Mouse (Mus musculus): Measurements from ENCODE around the gene Rock2. TPM values are rescaled to one million over a fixed set of nuclear protein-coding genes. Genes with fewer than 3 reads are reported as not detected.
A peak's percentile ranks its signal among the peaks of the same experiment; 100 is the strongest.

Rock2 gene
- polyA plus RNA-seq, 1 experiment from 2014 or later, result 19.7 TPM

GRCm38 (mm10) chr12:16912600-16912999 lies 17.9 kb downstream of the Rock2 start:
- WGBS, result 91% methylated on average over 3 of the region's 3 CpGs
- ATAC-seq, result no peak

GRCm38 (mm10) chr12:16920186-16920860 lies 25.6 kb downstream of the Rock2 start:
- Histone ChIP-seq H3K9me3 (no peaks in the 10 kb centered on the region), H3K27ac (no peak overlapping the region), H3K4me1 (replicated peaks) (no peaks in the 10 kb centered on the region), H3K9ac (no peak overlapping the region), H3K4me3 (replicated peaks) (no peak overlapping the region), H3K4me2 (replicated peaks) (no peak overlapping the region), H3K36me3 (no peaks in the 10 kb centered on the region), H3K27me3 (replicated peaks) (no peaks in the 10 kb centered on the region)
- ATAC-seq, result peak; percentile 84

More at GRCm38 (mm10) chr12:16912600-16912999, 17.9 kb downstream of the Rock2 start:
- Histone ChIP-seq H3K4me2 (replicated peaks) (no peak overlapping the region), H3K9me3 (no peaks in the 10 kb centered on the region), H3K4me1 (replicated peaks) (no peaks in the 10 kb centered on the region), H3K9ac (no peak overlapping the region), H3K27me3 (replicated peaks) (no peaks in the 10 kb centered on the region), H3K4me3 (replicated peaks) (no peak overlapping the region), H3K36me3 (no peaks in the 10 kb centered on the region), H3K27ac (no peak overlapping the region)

- no peak for ATAC-seq
- WGBS, result 90% methylated on average over 2 of the region's 2 CpGs
- H3K27me3 ChIP-seq (replicated peaks), result no peaks in the 10 kb centered on the region
- H3K4me1 ChIP-seq (replicated peaks), result no peaks in the 10 kb centered on the region
- no peak overlapping the region for H3K27ac ChIP-seq
- H3K9me3 ChIP-seq, result no peaks in the 10 kb centered on the region
- no peak overlapping the region for H3K4me2 ChIP-seq (replicated peaks)
- H3K9ac ChIP-seq, result no peak overlapping the region
- H3K36me3 ChIP-seq, result no peaks in the 10 kb centered on the region
- no peak overlapping the region for H3K4me3 ChIP-seq (replicated peaks)
Measured at GRCm38 (mm10) chr12:16927889-16928288, 33.2 kb downstream of the Rock2 start.

GRCm38 (mm10) chr12:16934423-16934822 lies 39.7 kb downstream of the Rock2 start:
- no peak for ATAC-seq
- Histone ChIP-seq H3K36me3 (no peaks in the 10 kb centered on the region), H3K4me2 (replicated peaks) (no peak overlapping the region), H3K4me1 (replicated peaks) (no peaks in the 10 kb centered on the region), H3K27ac (no peak overlapping the region), H3K27me3 (replicated peaks) (no peaks in the 10 kb centered on the region), H3K9me3 (no peaks in the 10 kb centered on the region), H3K9ac (no peak overlapping the region), H3K4me3 (replicated peaks) (no peak overlapping the region)
- 70% methylated on average over 1 of the region's 1 CpGs for WGBS

GRCm38 (mm10) chr12:16941976-16942375 lies 47.3 kb downstream of the Rock2 start:
- H3K9ac ChIP-seq, result no peak overlapping the region
- H3K9me3 ChIP-seq, result no peaks in the 10 kb centered on the region
- H3K4me1 ChIP-seq (replicated peaks), result no peaks in the 10 kb centered on the region
- H3K27ac ChIP-seq, result no peak overlapping the region
- 82% methylated on average over 3 of the region's 3 CpGs for WGBS
- no peak overlapping the region for H3K4me3 ChIP-seq (replicated peaks)
- H3K4me2 ChIP-seq (replicated peaks), result no peak overlapping the region
- no peaks in the 10 kb centered on the region for H3K27me3 ChIP-seq (replicated peaks)
- no peaks in the 10 kb centered on the region for H3K36me3 ChIP-seq
- no peak for ATAC-seq

- no peak overlapping the region for H3K4me2 ChIP-seq (replicated peaks)
- H3K9me3 ChIP-seq, result no peaks in the 10 kb centered on the region
- no peak overlapping the region for H3K4me3 ChIP-seq (replicated peaks)
- no peak overlapping the region for H3K27ac ChIP-seq
- ATAC-seq, result no peak
- 0 out of 2 replicates have a peak, but pooled peaks cover 2% of the 10 kb centered on the region for H3K36me3 ChIP-seq
- no peaks in the 10 kb centered on the region for H3K4me1 ChIP-seq (replicated peaks)
- H3K27me3 ChIP-seq (replicated peaks), result no peaks in the 10 kb centered on the region
- H3K9ac ChIP-seq, result no peak overlapping the region
- WGBS, result 90% methylated on average over 6 of the region's 6 CpGs
Measured at GRCm38 (mm10) chr12:16948239-16948638, 53.5 kb downstream of the Rock2 start.

GRCm38 (mm10) chr12:16958851-16959250 lies 64.2 kb downstream of the Rock2 start:
- Histone ChIP-seq H3K4me3 (replicated peaks) (no peak overlapping the region), H3K27ac (no peak overlapping the region), H3K27me3 (replicated peaks) (no peaks in the 10 kb centered on the region), H3K9me3 (no peaks in the 10 kb centered on the region), H3K4me1 (replicated peaks) (no peaks in the 10 kb centered on the region), H3K36me3 (peaks cover 17% of the 10 kb centered on the region), H3K4me2 (replicated peaks) (no peak overlapping the region), H3K9ac (no peak overlapping the region)
- ATAC-seq, result no peak
- WGBS, result 56% methylated on average over 1 of the region's 1 CpGs

GRCm38 (mm10) chr12:16963354-16963753 lies 68.7 kb downstream of the Rock2 start:
- WGBS, result 84% methylated on average over 2 of the region's 2 CpGs
- Histone ChIP-seq H3K9me3 (no peaks in the 10 kb centered on the region), H3K27me3 (replicated peaks) (no peaks in the 10 kb centered on the region), H3K4me2 (replicated peaks) (no peak overlapping the region), H3K36me3 (peaks cover 13% of the 10 kb centered on the region), H3K9ac (no peak overlapping the region), H3K4me3 (replicated peaks) (no peak overlapping the region), H3K27ac (no peak overlapping the region), H3K4me1 (replicated peaks) (no peaks in the 10 kb centered on the region)
- no peak for ATAC-seq

GRCm38 (mm10) chr12:16966811-16967210 lies 72.1 kb downstream of the Rock2 start:
- Histone ChIP-seq H3K4me3 (replicated peaks) (no peak overlapping the region), H3K9ac (no peak overlapping the region), H3K4me2 (replicated peaks) (no peak overlapping the region), H3K9me3 (no peaks in the 10 kb centered on the region), H3K27ac (no peak overlapping the region), H3K4me1 (replicated peaks) (no peaks in the 10 kb centered on the region), H3K36me3 (peaks cover 6% of the 10 kb centered on the region; the same call in 1 of the 2 replicates), H3K27me3 (replicated peaks) (no peaks in the 10 kb centered on the region)
- 94% methylated on average over 2 of the region's 2 CpGs for WGBS
- no peak for ATAC-seq

GRCm38 (mm10) chr12:16977120-16977519 lies 82.4 kb downstream of the Rock2 start:
- Histone ChIP-seq H3K4me1 (replicated peaks) (no peaks in the 10 kb centered on the region), H3K4me3 (replicated peaks) (no peak overlapping the region), H3K27me3 (replicated peaks) (no peaks in the 10 kb centered on the region), H3K4me2 (replicated peaks) (no peak overlapping the region), H3K9me3 (no peaks in the 10 kb centered on the region), H3K9ac (no peak overlapping the region), H3K27ac (no peak overlapping the region), H3K36me3 (peaks cover 36% of the 10 kb centered on the region)
- ATAC-seq, result no peak

- H3K4me1 ChIP-seq (replicated peaks), result no peaks in the 10 kb centered on the region
- H3K4me3 ChIP-seq (replicated peaks), result no peak overlapping the region
- H3K9ac ChIP-seq, result no peak overlapping the region
- H3K9me3 ChIP-seq, result no peaks in the 10 kb centered on the region
- peaks cover 3% of the 10 kb centered on the region; the same call in 1 of the 2 replicates for H3K36me3 ChIP-seq
- H3K27me3 ChIP-seq (replicated peaks), result no peaks in the 10 kb centered on the region
- no peak for ATAC-seq
- WGBS, result 89% methylated on average over 1 of the region's 1 CpGs
- no peak overlapping the region for H3K4me2 ChIP-seq (replicated peaks)
- H3K27ac ChIP-seq, result no peak overlapping the region
Measured at GRCm38 (mm10) chr12:16985778-16986177, 91.1 kb downstream of the Rock2 start.

- WGBS, result 93% methylated on average over 2 of the region's 2 CpGs
- no peaks in the 10 kb centered on the region for H3K9me3 ChIP-seq
- no peak overlapping the region for H3K4me2 ChIP-seq (replicated peaks)
- no peak overlapping the region for H3K27ac ChIP-seq
- H3K9ac ChIP-seq, result no peak overlapping the region
- ATAC-seq, result no peak
- H3K36me3 ChIP-seq, result no peaks in the 10 kb centered on the region; the same call in 1 of the 2 replicates
- no peaks in the 10 kb centered on the region for H3K27me3 ChIP-seq (replicated peaks)
- H3K4me1 ChIP-seq (replicated peaks), result no peaks in the 10 kb centered on the region
- H3K4me3 ChIP-seq (replicated peaks), result no peak overlapping the region
Measured at GRCm38 (mm10) chr12:16991376-16991775, 96.7 kb downstream of the Rock2 start.

- 89% methylated on average over 2 of the region's 2 CpGs for WGBS
- H3K9me3 ChIP-seq, result no peaks in the 10 kb centered on the region
- no peak for ATAC-seq
Measured at GRCm38 (mm10) chr12:16992355-16992754, 97.7 kb downstream of the Rock2 start.

More at GRCm38 (mm10) chr12:16992355-16992754, 97.7 kb downstream of the Rock2 start:
- Histone ChIP-seq H3K4me3 (replicated peaks) (no peak overlapping the region), H3K27me3 (replicated peaks) (no peaks in the 10 kb centered on the region), H3K36me3 (no peaks in the 10 kb centered on the region; the same call in 1 of the 2 replicates), H3K9ac (no peak overlapping the region), H3K4me2 (replicated peaks) (no peak overlapping the region), H3K4me1 (replicated peaks) (no peaks in the 10 kb centered on the region), H3K27ac (no peak overlapping the region)

Measured in intestine, embryonic 15.5 days (tissue).